Mouse (Mus musculus): ENCODE measurements around the gene Ppil2.

- TF ChIP-seq CTCF (IDR thresholded peaks at IDR 0.05; ENCODE audit: control insufficient read depth, insufficient read depth, insufficient read length) (no peak), USF1 (IDR thresholded peaks at IDR 0.05; ENCODE audit: low read depth) (no peak), MYOD1 (IDR thresholded peaks at IDR 0.05; ENCODE audit: control insufficient read depth, insufficient read length, low read depth) (no peak), CEBPB (IDR thresholded peaks at IDR 0.05; ENCODE audit: low read depth) (no peak), MYOG (IDR thresholded peaks at IDR 0.05; ENCODE audit: control insufficient read depth, extremely low read depth, insufficient read length) (no peak), MAX (IDR thresholded peaks at IDR 0.05) (no peak), FOSL1 (IDR thresholded peaks at IDR 0.05; ENCODE audit: insufficient read depth, low read length, poor library complexity, severe bottlenecking) (no peak)
These were observed 33.3 kb upstream of the Ppil2 start, which contains the start of gene Ydjc for GRCm38 (mm10) chr16:17144339-17144738.
